Mouse (Mus musculus) olfactory bulb, adult 2 months (tissue): ENCODE results near the gene Hoxd9.

ENCODE experiments used
- CTCF ChIP-seq: fragments of 200-500 bp; IDR thresholded peaks from 2 replicates; pipeline ENCODE4 v1.5.1; 2012; ENCODE audit warnings: low read depth, mild to moderate bottlenecking, low read length, moderate library complexity; ENCODE audit not compliant: insufficient read depth
- POLR2A ChIP-seq: fragments of 200-500 bp; IDR thresholded peaks from 2 replicates; pipeline ENCODE4 v1.6.1; 2012; ENCODE audit warnings: mild to moderate bottlenecking, low read depth, low read length, moderate library complexity; ENCODE audit not compliant: insufficient read depth

DNA sequence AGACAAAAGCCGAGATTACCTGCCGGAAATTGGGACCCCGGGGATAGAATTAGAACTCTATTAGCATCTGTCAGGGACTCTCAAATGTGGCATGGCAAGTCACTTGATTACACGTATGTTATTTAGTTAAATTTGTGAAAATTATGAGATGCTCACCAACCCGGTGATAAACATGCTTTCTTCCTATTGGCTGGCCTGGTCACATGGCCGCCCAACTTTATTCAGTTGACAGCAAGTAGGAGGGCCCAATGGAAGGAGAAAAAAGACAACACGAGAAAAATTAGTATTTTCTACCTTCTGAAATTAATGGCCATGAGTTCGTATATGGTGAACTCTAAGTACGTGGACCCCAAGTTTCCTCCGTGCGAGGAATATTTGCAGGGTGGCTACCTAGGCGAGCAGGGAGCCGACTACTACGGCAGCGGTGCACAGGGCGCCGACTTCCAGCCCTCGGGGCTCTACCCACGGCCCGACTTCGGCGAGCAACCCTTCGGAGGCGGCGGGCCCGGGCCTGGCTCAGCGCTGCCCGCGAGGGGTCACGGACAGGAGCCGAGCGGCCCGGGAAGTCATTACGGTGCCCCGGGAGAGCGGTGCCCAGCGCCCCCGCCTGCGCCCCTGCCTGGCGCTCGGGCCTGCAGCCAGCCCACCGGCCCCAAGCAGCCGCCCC, 29.6 kb downstream of the Hoxd9 start:
- no peak for TF ChIP-seq POLR2A
- no peak for TF ChIP-seq CTCF
